Mouse (Mus musculus): ENCODE measurements around the gene Chd4.

GRCm38 (mm10) chr6:125164672-125165327 lies 69.0 kb downstream of the Chd4 start:
- TF ChIP-seq CTCF (IDR thresholded peaks at IDR 0.05; ENCODE audit: low read depth, low read length), result no peak
- no peak for TF ChIP-seq POLR2A (IDR thresholded peaks at IDR 0.05; ENCODE audit: borderline replicate concordance, low read depth, low read length)

All from bone marrow macrophage, adult 2 months (primary cell).